Mouse (Mus musculus) c-Kit-negative CD71-positive TER-119-positive erythroid progenitor cells, embryonic 14.5 days (primary cell): ENCODE measurements around the gene S100a1.

Experiments
- DNase-seq: peaks from one replicate; pipeline ENCODE4 v3.0.0-alpha.2; 2013; ENCODE audit warnings: low read depth, low spot score

Gene S100a1

DNA sequence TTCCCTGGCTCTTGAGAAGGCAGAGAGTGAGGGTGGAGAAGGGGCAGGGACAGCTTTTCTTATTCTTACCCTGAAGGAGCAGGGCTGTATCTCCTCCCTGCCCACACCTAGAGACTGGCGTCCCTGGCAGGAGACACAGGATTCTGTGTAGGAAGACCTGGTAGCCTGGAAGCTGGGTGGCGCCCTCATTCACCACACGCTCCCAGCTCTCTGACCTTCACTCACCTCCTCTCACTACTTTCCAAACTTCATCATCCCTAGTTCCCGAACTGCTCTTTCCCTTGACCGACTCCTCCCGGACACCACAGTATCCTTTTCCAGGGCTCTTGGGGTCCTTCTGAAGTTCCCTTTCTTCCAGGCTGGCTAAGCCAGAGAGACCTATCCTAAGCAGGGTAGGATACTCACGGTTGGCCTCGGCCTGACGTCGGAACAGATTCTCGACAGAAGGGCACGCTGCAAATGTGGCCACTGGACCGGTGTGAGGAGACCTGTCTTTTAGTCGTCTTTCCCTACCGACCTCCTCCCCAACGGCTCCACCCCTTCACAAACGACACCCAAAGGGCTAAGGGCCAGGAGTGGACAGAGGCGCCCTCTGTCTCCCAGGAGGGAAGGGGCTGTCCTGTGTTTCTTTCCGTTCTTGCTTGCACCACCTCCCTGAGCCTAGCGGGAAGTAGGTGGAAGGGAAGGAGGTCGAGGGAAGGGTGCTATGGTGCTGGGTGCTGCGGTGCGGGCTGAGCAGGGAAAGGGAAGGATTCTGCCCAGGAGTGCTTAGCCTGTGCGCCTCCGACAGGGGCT is at the start of gene S100a1, which contains the start of gene S100a13:
Gene S100a1, minus strand, starts transcription at position 597 of the 795 bp plus-strand sequence.
Gene S100a13, plus strand, starts transcription at position 640 of the 795 bp plus-strand sequence.
- no peak for DNase-seq

DNA sequence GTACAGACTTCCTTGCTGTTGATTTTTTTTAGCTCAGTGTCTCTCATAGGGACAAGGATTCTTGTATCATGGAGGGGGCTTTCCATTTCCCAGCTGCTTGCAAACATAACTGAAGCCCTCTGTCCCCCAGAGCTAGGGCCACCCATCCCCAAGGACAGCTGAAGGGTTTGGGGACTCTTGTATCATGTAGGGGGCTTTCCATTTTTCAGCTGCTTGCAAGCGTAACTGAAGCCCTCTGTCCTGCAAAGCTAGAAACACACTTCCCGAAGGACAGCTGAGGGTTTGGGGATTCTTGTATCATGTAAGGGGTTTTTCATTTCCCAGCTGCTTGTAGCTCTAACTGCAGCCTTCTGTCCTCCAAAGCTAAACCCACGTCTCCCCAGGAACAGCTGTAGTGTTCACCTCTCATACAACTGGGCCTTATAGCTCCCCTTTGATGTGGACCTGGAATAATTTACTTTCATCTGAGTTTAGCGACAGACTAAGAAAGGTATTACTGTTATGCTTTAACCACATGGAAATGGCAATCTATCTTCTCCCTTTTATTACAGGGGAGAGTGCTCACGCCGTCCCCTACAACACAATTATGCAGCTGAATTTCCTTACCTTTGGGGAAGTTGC is 45.9 kb upstream of the S100a1 start, which contains the start of gene S100a3:
Gene S100a3, plus strand, starts transcription at position 571 of the 621 bp plus-strand sequence.
- no peak for DNase-seq

DNA sequence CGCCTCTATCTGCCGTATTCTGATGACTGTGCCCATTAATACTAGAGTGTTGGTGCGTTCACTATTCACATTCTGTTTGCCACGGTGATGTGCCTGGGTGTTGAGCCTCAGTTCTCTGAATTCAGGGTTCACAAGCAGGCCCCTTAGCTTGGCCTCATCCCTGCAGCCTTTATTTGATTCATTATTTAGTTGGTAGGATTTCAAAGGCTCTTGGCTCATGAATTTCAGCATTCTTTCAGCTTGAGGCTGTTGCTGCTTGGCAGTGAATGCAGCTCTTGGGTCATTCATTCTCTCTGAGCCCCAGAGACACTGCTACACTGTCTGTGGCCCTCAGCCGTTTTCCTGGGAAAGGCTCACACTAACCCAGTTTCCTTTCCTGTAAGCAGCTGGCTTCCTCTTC is 41.8 kb upstream of the S100a1 start:
- DNase-seq, result no peak

DNA sequence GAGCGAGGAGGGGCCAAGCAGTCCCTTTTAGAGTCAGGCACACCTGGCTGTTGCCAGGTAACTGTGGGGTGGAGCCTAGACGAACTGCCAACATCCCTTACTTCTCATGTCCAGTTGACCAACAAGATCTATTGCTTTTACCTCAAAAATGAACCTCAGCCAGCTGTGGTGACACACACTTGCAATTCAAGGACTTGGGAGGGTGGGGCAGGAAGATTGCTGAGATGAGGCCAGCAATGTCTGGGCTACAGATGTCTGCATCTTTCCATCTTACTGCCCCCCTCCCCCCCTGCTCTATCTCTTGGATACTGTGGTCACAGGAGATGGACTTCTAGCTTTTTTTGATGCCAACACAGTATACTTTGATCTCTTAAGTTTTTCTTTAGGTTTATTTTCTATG is 38.0 kb upstream of the S100a1 start:
- DNase-seq, result no peak

DNA sequence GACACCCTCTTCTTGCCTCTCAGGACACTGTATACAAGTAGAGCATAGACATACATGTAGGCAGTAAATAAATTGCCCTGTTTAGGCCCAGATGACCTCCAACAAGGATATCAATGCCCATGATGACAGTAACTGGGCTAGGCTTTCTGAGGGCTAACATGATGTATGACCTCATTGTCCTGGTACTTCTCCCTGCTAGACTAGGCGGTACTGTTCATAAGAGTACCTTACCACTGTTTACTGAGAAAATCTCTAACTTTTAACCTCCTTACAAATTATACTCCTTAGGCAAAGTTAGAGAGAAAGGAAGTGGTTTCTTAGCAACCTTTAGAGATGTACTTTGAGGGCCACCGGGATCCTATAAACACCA is 36.2 kb upstream of the S100a1 start:
- DNase-seq, result no peak

DNA sequence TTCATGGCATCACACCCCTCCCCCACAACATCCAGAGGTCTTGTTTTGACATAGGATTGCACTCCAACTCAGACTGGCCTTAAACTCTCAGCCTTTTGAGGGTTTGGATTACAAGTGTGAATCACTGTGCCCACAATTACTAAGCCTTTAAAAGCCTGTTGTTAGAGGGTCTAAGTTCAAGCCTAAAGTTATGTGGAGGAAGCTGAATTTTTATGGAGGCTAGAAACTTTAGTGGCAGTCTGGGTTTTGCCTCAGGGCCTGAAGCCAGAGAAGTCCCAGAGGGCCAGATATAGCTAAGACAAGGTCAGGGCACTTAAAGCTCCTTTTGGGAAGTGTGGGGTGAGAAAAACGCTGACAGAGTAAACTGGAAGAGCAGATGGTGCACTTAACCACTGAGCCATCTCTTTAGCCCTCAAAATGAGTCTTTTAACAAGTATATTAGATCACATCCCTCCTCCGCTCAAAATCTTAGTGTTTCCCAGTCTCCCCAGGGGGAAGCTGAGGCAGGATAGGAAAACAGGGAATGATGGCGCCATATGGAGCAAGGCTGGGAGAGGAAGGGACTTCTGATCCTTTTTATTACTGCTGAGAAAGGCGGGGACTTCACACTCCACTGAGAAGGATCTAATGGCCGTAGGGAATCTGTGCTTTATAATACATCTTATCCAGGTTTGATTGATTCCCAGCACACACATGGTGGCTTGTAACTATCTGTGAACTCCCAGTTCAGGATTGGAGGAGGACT is 35.7 kb upstream of the S100a1 start:
- DNase-seq, result no peak

DNA sequence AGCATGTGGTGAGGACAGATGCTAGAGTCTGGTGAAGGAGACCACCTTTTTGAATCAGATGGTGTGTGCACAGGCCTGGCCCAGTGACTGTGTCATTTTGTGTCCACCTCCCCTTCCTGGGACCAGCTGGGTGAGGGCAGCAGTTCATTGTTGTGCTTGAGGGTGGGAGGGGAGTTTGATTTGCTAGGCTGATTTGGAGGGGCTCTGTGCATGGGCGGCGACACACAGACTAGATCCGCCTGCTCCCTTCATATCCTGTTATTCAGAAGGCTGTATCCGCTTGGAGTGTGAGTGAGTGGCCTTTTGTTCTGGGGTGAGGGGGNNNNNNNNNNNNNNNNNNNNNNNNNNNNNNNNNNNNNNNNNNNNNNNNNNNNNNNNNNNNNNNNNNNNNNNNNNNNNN is 26.7 kb upstream of the S100a1 start:
- no peak for DNase-seq

DNA sequence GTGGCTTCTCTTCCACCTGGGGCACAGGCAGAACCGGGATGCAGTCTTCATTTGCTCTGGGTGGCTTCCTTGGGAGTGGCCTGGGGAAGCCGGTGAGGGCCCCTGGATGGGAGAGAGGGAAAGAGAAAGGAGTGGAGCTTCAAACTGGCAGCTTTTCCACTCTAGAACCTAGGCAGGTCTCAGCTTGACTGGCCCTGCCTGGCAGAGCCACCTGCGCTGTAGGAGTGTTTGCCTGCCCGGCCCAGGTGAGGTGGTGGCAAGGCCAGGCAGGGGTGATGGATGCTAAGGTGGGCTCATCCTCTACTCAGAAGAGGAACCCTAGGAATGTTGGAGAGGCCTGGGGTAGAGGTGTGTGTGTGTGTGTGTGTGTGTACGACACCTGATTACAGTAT is 23.7 kb upstream of the S100a1 start:
- DNase-seq, result no peak

DNA sequence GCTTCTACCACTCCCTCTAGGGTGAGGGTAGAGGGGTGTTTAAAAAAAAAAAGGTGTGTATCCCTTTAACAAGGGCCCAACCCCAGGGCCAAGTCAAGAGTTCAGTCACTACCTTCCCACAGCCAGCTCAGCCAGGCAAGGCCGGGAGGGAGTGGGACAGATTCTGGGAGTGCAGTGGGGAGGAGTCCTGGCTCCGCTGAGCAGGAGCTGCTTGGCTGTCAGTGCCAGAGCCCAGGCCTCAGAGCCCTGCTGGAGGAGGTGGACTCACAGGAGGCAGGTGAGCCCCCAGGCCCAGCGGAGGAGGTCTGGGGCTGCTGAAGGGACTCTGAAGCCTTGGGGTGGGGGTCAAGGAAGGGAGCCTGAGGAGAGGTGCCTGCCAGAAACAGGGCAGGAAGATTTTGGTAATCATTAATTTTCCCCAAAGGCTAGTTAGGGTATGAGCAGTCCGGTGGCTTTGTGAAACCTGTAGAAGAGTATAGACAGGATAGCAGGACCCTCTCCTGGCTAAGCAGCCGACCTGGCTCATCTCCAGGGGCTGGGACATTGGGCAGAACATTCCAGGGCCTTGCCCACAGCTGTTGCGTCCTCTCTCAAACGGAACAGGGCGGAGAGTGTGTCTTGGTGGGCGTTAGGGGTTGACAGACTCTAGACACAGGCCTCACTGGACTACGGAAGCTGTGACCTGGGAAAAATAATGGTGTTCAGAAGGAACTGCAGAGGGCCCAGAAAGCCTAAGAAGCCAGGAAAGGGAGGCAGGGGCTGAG is 23.1 kb upstream of the S100a1 start, which contains the start of gene S100a16:
Gene S100a16, plus strand, starts transcription at position 114 of the 764 bp plus-strand sequence.
- DNase-seq, result no peak

DNA sequence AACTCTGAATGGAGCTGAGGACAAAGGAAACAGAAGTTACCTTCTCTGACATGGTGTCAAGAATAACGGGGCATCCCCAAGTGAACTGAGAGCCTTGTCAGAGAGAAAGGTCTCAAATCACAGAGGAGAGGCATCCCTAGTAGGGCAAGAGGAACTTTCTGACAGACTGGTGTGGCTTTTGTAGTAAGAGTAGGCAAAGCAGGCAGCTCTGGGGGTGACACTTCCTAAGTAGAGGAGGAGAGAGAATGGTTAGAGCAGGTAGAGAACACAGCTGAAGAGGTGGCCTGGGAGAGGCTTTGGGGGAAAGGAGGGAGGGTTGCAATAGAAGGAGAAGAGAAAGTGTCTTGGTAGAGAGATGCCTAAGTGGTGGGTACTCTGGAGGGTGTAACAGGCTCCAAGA is 21.3 kb upstream of the S100a1 start:
- no peak for DNase-seq

DNA sequence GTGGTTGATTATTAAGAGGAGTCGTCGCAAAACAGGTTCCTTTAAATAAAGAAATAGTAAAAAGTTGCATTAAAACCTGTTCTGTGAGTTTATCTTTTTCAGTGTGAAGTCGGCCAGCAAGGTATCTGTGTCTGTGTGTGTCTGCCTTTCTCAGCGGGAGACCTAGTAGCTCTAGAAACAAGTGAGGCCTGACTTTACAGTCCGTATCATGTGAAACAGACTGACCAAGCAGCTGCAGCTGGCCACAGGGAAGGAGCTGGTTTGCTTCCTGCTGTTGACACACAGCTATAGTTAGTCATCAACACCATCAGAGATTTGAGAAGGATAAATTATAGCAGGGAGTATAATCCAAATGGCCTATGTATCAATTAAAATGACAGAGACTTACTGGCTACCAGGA is 17.5 kb upstream of the S100a1 start:
- no peak for DNase-seq

DNA sequence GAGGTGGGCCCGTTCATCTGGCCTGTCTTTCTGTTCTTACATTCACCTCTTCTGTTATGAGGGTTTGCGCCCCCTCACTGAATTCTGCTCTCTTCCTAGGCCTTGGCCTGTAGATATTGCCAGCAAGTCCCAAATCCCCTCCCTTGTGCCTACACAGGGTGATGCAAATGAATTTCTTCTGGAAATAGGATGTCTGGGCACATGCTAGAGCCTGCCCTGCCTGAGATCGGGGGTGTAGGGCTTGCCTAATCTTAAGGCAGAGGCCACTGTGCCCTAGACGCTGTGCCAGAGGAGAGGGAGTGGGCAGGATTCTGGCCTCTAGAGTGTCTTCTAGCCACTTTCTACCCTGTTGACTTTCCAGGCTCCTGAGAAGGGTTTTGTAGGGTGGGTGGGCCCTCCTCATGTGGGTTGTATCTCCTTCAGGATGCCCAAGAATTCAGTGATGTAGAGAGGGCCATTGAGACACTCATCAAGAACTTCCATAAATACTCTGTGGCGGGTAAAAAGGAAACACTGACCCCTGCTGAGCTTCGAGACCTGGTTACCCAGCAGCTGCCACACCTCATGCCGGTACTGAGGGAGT is 13.2 kb upstream of the S100a1 start:
- DNase-seq, result no peak

DNA sequence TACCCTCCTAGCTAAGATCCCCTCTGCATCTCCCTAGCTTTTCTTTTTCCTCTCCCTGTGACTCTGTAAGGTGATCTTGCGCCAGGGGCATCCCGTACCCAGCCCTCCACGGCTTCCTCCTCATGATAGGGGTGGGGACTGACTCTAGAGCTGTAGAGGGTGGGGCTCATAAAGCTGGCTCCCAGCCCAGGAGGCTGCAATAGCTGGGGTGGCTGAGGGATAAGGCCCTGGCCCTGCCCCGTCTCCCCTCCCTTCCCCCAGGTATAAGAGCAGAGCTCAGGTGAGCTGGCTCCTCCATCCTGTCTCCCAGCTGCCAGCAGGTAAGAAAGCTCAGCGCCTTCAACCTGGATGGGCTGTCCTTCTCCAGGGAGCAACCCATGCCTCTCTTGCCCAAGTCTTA is 12.4 kb upstream of the S100a1 start, which contains the start of gene S100a14:
Gene S100a14, plus strand, starts transcription at position 277 of the 400 bp plus-strand sequence.
- DNase-seq, result no peak

DNA sequence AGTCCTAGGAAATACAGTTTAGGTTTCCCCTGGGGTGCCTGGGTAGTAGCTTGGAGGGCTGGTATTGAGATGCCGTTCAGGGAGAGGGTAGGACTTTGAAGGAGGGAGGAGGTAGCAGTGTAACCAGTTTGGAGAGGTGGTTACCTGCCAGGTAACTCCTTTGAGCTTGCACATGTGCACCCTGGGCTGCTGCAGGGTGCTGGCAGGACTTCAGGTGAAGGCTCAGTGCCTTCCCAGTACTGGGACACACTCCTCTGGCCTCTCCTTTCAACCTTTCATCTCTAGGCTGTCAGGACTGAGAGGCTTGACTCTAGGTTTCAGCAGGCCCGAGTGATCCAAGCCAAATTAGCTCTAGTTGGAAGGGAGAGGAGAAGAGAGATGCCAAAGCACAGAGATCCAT is 11.9 kb upstream of the S100a1 start:
- no peak for DNase-seq

DNA sequence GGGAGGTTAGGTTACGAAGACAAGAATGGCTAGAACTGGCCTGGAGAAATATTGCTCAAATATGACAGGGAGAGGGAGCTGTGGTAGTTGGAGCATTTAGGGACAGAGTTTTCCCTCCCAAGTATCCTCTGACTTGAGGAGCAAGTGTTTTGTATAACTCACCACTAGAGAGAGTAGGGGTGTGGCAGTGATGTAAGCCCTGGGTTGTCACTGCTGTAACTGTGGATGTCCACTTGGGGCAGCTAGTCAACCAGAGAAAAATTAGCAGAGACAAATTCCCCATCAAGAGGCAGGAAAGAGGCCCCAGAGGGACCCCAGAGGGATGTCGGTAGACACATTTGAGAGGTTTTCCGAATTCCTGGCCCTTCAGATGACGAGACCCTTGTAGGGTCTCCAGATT is 11.2 kb upstream of the S100a1 start:
- DNase-seq, result no peak

DNA sequence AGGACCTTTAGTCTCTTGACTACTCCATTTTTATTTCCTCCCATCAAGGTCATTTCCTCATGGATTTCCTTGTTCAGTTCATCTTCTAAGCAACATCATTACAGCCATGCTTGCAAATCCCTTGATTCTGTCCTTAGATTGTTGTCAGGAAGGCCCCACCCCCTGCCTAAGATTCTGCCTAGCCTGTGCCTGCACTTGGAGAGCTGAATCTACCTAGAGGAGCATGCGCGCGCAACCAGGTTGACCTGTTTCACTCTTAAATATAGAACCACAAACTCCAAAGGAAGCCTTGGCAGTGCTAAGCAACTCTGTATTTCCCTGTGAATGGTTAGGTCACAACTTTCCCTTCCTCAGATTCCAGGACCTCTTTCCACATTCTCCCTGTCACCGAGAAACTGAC is 3.5 kb upstream of the S100a1 start:
- DNase-seq, result no peak

DNA sequence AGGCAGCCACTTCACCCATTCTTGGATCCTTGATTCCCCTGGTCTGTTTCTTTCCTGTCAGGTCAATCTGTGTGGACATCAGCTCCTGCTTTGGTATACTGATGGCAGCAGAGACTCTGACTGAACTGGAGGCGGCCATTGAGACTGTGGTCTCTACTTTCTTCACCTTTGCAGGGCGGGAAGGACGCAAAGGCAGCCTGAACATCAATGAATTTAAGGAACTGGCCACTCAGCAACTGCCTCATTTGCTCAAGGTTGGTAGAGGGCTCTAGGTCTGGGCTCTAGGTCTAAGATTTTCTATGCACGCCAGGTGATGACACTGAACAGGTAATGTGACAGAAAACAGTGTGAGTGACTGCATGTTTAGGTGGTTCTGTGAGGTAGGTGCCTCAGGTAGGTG is 1.6 kb upstream of the S100a1 start:
- no peak for DNase-seq

DNA sequence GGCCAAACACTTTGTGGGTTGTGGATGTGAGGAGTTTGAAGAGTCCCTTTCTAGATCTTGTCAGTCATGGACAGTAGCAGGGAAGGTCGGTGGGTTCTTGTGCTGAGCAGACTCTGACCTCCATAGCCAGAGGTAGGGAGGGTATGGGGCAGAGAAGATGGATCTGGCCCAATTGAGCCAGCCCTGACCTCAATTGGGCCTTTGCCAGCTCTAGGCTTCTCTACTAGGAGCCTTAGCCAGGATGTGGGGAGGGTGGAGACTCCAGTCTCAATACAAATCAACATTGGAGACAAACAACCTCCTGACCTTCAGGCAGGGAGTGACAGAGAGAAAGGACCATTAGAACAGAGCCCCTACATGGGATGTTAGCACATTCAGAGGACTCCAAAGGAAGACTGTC is 1.1 kb upstream of the S100a1 start:
- no peak for DNase-seq

DNA sequence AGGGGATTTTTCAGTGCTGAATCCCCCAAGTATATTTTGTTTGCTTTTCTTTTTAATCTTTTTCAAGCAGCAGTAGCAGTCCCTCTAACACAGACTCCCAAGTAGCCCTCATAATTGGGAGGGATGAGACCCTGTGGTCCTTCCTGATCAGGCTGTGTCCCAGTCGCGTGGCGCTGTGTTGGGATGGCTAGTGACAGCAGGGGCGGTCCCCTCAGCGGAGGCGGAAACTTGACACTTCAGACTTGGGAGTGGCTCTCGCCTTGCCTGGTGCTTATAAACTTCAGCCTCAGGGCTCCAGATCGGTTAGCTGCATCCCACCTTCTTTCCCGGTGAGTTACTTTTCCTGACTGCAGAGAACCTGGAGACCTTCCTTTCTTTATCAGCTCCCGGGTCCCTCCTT is 499 bp upstream of the S100a1 start:
- DNase-seq, result peak; percentile 40

DNA sequence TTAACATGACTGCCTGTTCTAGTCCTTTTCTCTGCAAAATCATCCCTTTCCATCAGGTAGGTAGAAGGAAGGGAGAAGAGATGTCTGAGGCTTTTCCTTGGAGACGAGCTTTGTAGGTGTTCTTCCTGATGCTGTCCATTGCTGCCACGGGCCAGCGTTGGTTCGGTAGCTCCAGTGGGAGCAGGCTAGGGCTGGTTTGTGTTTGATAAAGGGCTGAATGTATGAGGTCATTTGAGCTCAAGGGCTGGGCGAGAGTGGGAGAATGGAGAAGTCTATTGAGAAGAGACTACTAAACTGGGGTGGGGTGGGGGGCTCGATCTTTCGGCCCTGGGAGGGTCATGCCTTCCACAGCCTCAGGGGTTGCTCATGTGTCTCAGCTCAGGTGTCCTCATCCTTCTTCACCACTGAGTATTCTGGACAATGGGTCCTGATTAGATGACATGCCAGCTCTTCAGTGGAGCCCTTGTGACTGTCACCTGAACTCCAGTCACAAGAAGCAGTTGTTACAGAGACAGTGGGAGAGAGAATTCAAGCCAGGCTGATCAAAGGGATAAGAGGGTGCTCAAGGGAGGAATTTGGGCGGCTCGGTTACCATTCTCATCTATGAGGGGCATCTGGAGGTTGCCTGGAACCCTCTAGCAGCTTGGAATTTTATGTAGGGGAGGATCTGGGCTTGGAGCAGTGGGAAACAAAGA is 1.1 kb downstream of the S100a1 start:
- DNase-seq, result no peak

DNA sequence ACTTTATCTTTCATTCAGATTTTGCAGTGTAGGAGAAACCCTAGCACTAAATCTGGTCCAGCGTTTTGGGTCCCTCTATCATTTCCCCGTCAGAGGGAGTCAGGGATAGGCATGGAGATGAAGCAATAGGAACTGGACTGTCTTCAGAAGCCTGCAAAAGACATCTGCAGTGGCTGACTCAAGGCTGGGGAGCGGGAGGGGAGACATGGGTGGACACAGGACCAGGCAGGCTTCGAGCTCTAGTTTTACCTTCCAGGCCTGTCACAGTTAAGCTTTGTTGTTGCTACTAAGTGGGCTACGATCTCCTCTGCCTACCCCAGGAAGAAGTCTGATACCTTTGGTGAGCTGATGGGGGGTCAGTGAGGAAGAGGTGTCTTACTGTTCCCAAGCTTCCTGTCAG is 1.9 kb downstream of the S100a1 start:
- no peak for DNase-seq
